12 mouse cellular contexts compared by ENCODE assay signal in the genomic region with DNA sequence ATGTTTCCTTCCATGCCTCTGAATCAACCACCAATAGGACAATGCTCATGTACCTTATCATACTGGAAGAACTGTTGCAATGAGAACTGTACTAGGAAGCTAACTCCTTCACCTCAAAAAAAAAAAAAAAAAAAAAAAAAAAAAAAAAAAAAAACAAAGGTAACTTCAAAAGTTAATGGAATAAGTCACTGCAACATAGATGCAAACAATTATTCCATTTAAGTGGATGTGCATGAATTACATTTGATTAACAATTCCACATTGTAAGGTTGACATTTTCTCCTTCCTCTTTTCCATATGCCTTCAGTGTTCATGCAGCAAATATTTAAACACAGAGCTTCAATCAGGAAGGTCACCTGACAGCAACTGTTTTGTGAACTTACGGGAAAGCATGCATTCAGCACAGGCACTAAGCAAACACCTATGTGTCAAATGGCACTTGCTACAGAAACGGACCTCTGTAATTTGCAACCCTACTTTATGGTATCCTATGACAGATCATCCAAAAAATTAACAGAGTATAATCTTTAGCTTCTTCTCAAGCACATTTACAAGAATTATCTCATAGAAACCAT. TPM values are rescaled to one million over a fixed set of nuclear protein-coding genes. Genes with fewer than 3 reads are reported as not detected.
DNase-seq lines count a peak whose midpoint lies in the region; ATAC-seq and TF ChIP-seq lines count a peak whose summit lies in the region.
"Had no signal": no experiment of that assay in that cellular context is flagged by ENCODE, and none has a peak within 500 bp of the region (broad histone marks: within the 10 kb centered on the region; RNA-seq: fewer than 3 reads in every experiment).

No protein-coding gene starts in this region.

- WGBS in forebrain, postnatal 0 days = 42% methylated on average over 2 of the region's 2 CpGs
- WGBS in forebrain, embryonic 16.5 days = 62% methylated on average over 2 of the region's 2 CpGs
- WGBS in liver, embryonic 16.5 days (ENCODE audit: insufficient replicate concordance) = 35% methylated on average over 2 of the region's 2 CpGs

- no peaks in the 10 kb centered on the region for H3K36me3 ChIP-seq in forebrain, postnatal 0 days (ENCODE audit: insufficient read depth)
- H3K36me3 ChIP-seq in forebrain, embryonic 16.5 days (ENCODE audit: control insufficient read depth, insufficient read depth) = no peaks in the 10 kb centered on the region
- no peaks in the 10 kb centered on the region for H3K36me3 ChIP-seq in liver, embryonic 16.5 days (ENCODE audit: control insufficient read depth, insufficient read depth)
- H3K36me3 ChIP-seq: limb, embryonic 10.5 days; neural tube, embryonic 12.5 days had no signal

- DNase-seq in forebrain, postnatal 0 days = no peak
- DNase-seq in layer of hippocampus, adult 2 months (ENCODE audit: low spot score in 2 of 2) = no peak
- no peak for DNase-seq in layer of hippocampus, postnatal 14 days (ENCODE audit: low spot score in 2 of 2)
- DNase-seq in MEL-GATA-1-ER (ENCODE audit: extremely low read depth, low read depth) = peak; percentile 13
- DNase-seq in B cell, adult 2 months = no peak
- no peak for DNase-seq in T-cell, adult 2 months (ENCODE audit: low spot score)
- DNase-seq: cerebellum, adult 8-10 months; kidney, adult 18-20 months had no signal

- peak overlapping the region; percentile 27; the same call in 1 of the 2 replicates for H3K4me2 ChIP-seq in forebrain, postnatal 0 days (ENCODE audit: low read depth)
- no peak overlapping the region for H3K4me2 ChIP-seq in forebrain, embryonic 16.5 days (ENCODE audit: low read length)
- peak overlapping the region; percentile 14; the same call in 1 of the 2 replicates for H3K4me2 ChIP-seq in liver, embryonic 16.5 days (ENCODE audit: low read depth, low read length)
- H3K4me2 ChIP-seq: neural tube, embryonic 12.5 days had no signal

- peaks cover 15% of the 10 kb centered on the region; the same call in 1 of the 2 replicates for H3K4me1 ChIP-seq in forebrain, postnatal 0 days (ENCODE audit: insufficient read depth)
- peaks cover 10% of the 10 kb centered on the region for H3K4me1 ChIP-seq in forebrain, embryonic 16.5 days (replicated peaks; ENCODE audit: control insufficient read depth, insufficient read depth, low read length)
- peaks cover 8% of the 10 kb centered on the region for H3K4me1 ChIP-seq in liver, embryonic 16.5 days (ENCODE audit: control insufficient read depth, low read depth, low read length)

- no peaks in the 10 kb centered on the region for H3K9me3 ChIP-seq in forebrain, postnatal 0 days (ENCODE audit: low read length)
- H3K9me3 ChIP-seq in forebrain, embryonic 16.5 days (ENCODE audit: control insufficient read depth, low read length) = no peaks in the 10 kb centered on the region
- no peaks in the 10 kb centered on the region for H3K9me3 ChIP-seq in liver, embryonic 16.5 days (replicated peaks; ENCODE audit: control insufficient read depth, low read length)
- H3K9me3 ChIP-seq: limb, embryonic 10.5 days; neural tube, embryonic 12.5 days had no signal

- H3K27me3 ChIP-seq in forebrain, postnatal 0 days (ENCODE audit: insufficient read depth, low read length) = no peaks in the 10 kb centered on the region
- H3K27me3 ChIP-seq in forebrain, embryonic 16.5 days (replicated peaks; ENCODE audit: control insufficient read depth, insufficient read depth, low read length) = no peaks in the 10 kb centered on the region
- H3K27me3 ChIP-seq in liver, embryonic 16.5 days (ENCODE audit: control insufficient read depth, insufficient read depth, low read depth, low read length) = no peaks in the 10 kb centered on the region

- no peak overlapping the region for H3K4me3 ChIP-seq in forebrain, postnatal 0 days (ENCODE audit: low read depth, low read length)
- no peak overlapping the region for H3K4me3 ChIP-seq in forebrain, embryonic 16.5 days (replicated peaks; ENCODE audit: low read length)
- H3K4me3 ChIP-seq in layer of hippocampus, adult 2 months = peak overlapping the region; percentile 91; the same call in 1 of the 2 replicates
- no peak overlapping the region for H3K4me3 ChIP-seq in liver, embryonic 16.5 days (ENCODE audit: low read depth, low read length)
- H3K4me3 ChIP-seq: limb, embryonic 10.5 days; neural tube, embryonic 12.5 days had no signal

- no peak for ATAC-seq in forebrain, postnatal 0 days
- no peak for ATAC-seq in forebrain, embryonic 16.5 days
- no peak for ATAC-seq in liver, embryonic 16.5 days (ENCODE audit: low read depth)

- H3K27ac ChIP-seq in forebrain, postnatal 0 days (ENCODE audit: low read depth, low read length) = no peak overlapping the region
- H3K27ac ChIP-seq in forebrain, embryonic 16.5 days (ENCODE audit: low read length) = no peak overlapping the region
- H3K27ac ChIP-seq in layer of hippocampus, adult 2 months = no peak overlapping the region
- H3K27ac ChIP-seq in liver, embryonic 16.5 days (ENCODE audit: low read length) = no peak overlapping the region
- H3K27ac ChIP-seq: limb, embryonic 10.5 days; neural tube, embryonic 12.5 days had no signal

- TF ChIP-seq CTCF in forebrain, postnatal 0 days (IDR thresholded peaks at IDR 0.05; ENCODE audit: low read depth) = no peak
- no peak for TF ChIP-seq CTCF in layer of hippocampus, adult 2 months (conservative IDR thresholded peaks at IDR 0.05)

- no peak overlapping the region for H3K9ac ChIP-seq in forebrain, postnatal 0 days
- H3K9ac ChIP-seq in forebrain, embryonic 16.5 days (replicated peaks; ENCODE audit: low read depth, low read length) = no peak overlapping the region
- no peak overlapping the region for H3K9ac ChIP-seq in liver, embryonic 16.5 days (ENCODE audit: low read depth, low read length)
- H3K9ac ChIP-seq: neural tube, embryonic 12.5 days had no signal

RNA-seq across cellular contexts. Expression of gene Hipk3, which starts 2.9 kb away (rescaled TPM):
- total RNA-seq in forebrain, postnatal 0 days (2014; rRNA removed) = 36.6 and 40.2 TPM in 2 replicates
- polyA plus RNA-seq in forebrain, postnatal 0 days (2015; fragmentation: Nextera tagmentation; extraction: Ambion mirVana) = 3.2 and 5.0 TPM in 2 replicates
- polyA plus RNA-seq in forebrain, embryonic 16.5 days (2015; fragmentation: Nextera tagmentation; extraction: Ambion mirVana) = 6.9 and 7.5 TPM in 2 replicates
- total RNA-seq in layer of hippocampus, adult 2 months (2021) = 10 to 100 TPM; 69.4 to 72.5 TPM
- total RNA-seq in layer of hippocampus, postnatal 14 days (2021) = 10 to 100 TPM; 50.7 to 52.9 TPM
- 7.4 and 7.5 TPM in 2 replicates for polyA plus RNA-seq in liver, embryonic 16.5 days (2015; fragmentation: Nextera tagmentation; extraction: Ambion mirVana)
